Mouse (Mus musculus) thymus, adult 2 months (tissue): ENCODE measurements at regions not wholly inside any gene's neighbourhood (a gene's known extent, or its start where the extent isn't known, plus 50 kb on each side); places are given as distances from the start of the nearest gene placed in this dataset.

ENCODE experiments used
- DNase-seq: peaks from one replicate; pipeline ENCODE4 v3.0.0; 2021
- H3K27ac ChIP-seq: fragments of 200-500 bp; 2 replicates; pipeline ENCODE4 v1.5.1; 2012; ENCODE audit warnings: low read length, control low read depth; ENCODE audit not compliant: control insufficient read depth, insufficient read depth
- H3K27me3 ChIP-seq: fragments of 200-500 bp; 2 replicates; pipeline ENCODE4 v1.6.1; 2012; ENCODE audit warnings: mild to moderate bottlenecking, low read length, moderate library complexity, mixed read lengths; ENCODE audit not compliant: control insufficient read depth, insufficient read depth
- H3K36me3 ChIP-seq: fragments of 200-500 bp; 2 replicates; pipeline ENCODE4 v1.6.1; 2012; ENCODE audit warnings: mild to moderate bottlenecking, low read length, moderate library complexity; ENCODE audit not compliant: control insufficient read depth, insufficient read depth
- H3K4me1 ChIP-seq: fragments of 200-500 bp; replicated peaks from 2 replicates; pipeline ENCODE4 v1.6.1; 2012; ENCODE audit warnings: low read length; ENCODE audit not compliant: control insufficient read depth, insufficient read depth
- H3K4me3 ChIP-seq: fragments of 200-500 bp; 2 replicates; pipeline ENCODE4 v1.5.1; 2012; ENCODE audit warnings: mild to moderate bottlenecking, low read length, control low read depth, moderate library complexity; ENCODE audit not compliant: control insufficient read depth, insufficient read depth
- CTCF ChIP-seq: fragments of 200-500 bp; IDR thresholded peaks from 2 replicates; pipeline ENCODE4 v1.5.1; 2012; ENCODE audit warnings: mild to moderate bottlenecking, control low read depth, low read length, moderate library complexity, borderline replicate concordance; ENCODE audit not compliant: control insufficient read depth, poor library complexity, insufficient read depth; ENCODE audit errors: extremely low read depth
- POLR2A ChIP-seq: fragments of 200-500 bp; IDR thresholded peaks from 2 replicates; pipeline ENCODE4 v1.6.1; 2012; ENCODE audit warnings: mild to moderate bottlenecking, low read length, control low read depth, moderate library complexity; ENCODE audit not compliant: control insufficient read depth, poor library complexity, insufficient read depth; ENCODE audit errors: extremely low read depth
- WGBS: fragments of 180-500 bp; shearing (Covaris S2); methylation state at CpG from one replicate; pipeline ENCODE4 v1.1.7; 2018; 5-methylcytosine and 5-hydroxymethylcytosine counted together

GRCm38 (mm10) chr5:75398820-75399219 is 175.9 kb upstream of the Kit start:
- no peaks in the 10 kb centered on the region for H3K27me3 ChIP-seq
- WGBS: 96% methylated on average over 5 of the region's 5 CpGs

DNA sequence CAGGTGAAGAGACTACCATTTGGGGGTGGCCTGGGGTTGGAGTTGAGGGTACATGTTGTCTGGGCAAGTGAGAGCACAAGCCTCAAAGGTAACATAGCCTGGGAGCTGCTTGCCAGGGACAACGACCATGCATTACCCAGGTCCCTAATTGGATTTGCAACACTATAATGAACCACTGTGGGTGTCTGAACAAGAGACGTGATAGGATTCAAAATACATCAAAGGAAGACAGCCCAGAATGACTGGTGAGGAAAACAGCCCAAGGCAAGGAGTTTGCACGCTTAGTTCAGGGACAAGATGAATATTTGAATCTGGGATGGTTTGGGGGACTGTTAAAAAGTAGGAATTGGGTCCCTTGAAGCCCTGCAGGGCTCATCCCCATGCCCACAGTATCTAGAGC is 173.0 kb upstream of the Kit start:
- no peak for TF ChIP-seq CTCF
- TF ChIP-seq POLR2A: no peak
- H3K36me3 ChIP-seq: no peaks in the 10 kb centered on the region
- H3K4me1 ChIP-seq: no peaks in the 10 kb centered on the region
- no peak for DNase-seq
- no peak overlapping the region for H3K4me3 ChIP-seq
- no peaks in the 10 kb centered on the region for H3K27me3 ChIP-seq
- no peak overlapping the region for H3K27ac ChIP-seq
- 94% methylated on average over 3 of the region's 3 CpGs for WGBS

More at GRCm38 (mm10) chr5:75398820-75399219, 175.9 kb upstream of the Kit start:
- DNase-seq: no peak
- Histone ChIP-seq H3K4me1 (no peaks in the 10 kb centered on the region), H3K4me3 (no peak overlapping the region), H3K36me3 (no peaks in the 10 kb centered on the region), H3K27ac (no peak overlapping the region)
- TF ChIP-seq POLR2A (no peak), CTCF (no peak)

- no peak overlapping the region for H3K27ac ChIP-seq
- no peaks in the 10 kb centered on the region for H3K27me3 ChIP-seq
- no peaks in the 10 kb centered on the region for H3K36me3 ChIP-seq
- no peaks in the 10 kb centered on the region for H3K4me1 ChIP-seq
- no peak overlapping the region for H3K4me3 ChIP-seq
- WGBS: 76% methylated on average over 3 of the region's 3 CpGs
- no peak for DNase-seq
- TF ChIP-seq CTCF: no peak
- no peak for TF ChIP-seq POLR2A
Measured at GRCm38 (mm10) chr5:75402631-75403030, 172.1 kb upstream of the Kit start.

GRCm38 (mm10) chr5:75403531-75403930 is 171.2 kb upstream of the Kit start:
- no peak for DNase-seq
- TF ChIP-seq POLR2A: no peak
- 94% methylated on average over 5 of the region's 5 CpGs for WGBS
- Histone ChIP-seq H3K36me3 (no peaks in the 10 kb centered on the region), H3K27ac (no peak overlapping the region), H3K27me3 (no peaks in the 10 kb centered on the region), H3K4me1 (no peaks in the 10 kb centered on the region), H3K4me3 (no peak overlapping the region)

- no peak for DNase-seq
- no peak for TF ChIP-seq CTCF
- Histone ChIP-seq H3K36me3 (no peaks in the 10 kb centered on the region), H3K27ac (no peak overlapping the region), H3K27me3 (no peaks in the 10 kb centered on the region), H3K4me1 (no peaks in the 10 kb centered on the region), H3K4me3 (no peak overlapping the region)
- WGBS: 83% methylated on average over 9 of the region's 9 CpGs
Measured at GRCm38 (mm10) chr5:75404601-75405285, 170.0 kb upstream of the Kit start.

DNA sequence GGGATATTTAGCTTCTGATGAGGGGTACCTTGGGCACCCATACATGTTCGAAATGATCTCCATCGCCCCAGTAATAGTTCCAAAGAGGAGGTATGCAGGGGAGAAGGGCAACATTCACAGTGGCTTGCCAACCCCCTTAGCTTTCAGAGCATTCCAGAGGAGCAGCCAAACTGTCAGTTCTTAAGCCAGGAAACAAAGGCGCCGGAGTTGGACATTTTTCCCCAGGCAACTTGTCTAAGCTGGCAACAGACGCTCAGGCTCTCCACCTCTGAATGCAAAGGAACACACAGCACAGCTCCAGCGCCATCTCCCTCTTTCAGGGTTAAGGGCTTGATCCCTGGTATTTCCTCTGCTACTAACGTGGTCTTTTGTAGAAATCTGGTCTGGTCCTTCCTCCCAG is 169.2 kb upstream of the Kit start:
- WGBS: 93% methylated on average over 7 of the region's 7 CpGs
- H3K36me3 ChIP-seq: no peaks in the 10 kb centered on the region
- H3K27me3 ChIP-seq: no peaks in the 10 kb centered on the region
- TF ChIP-seq POLR2A (no peak), CTCF (no peak)
- no peak overlapping the region for H3K27ac ChIP-seq
- no peak for DNase-seq
- H3K4me3 ChIP-seq: no peak overlapping the region
- no peaks in the 10 kb centered on the region for H3K4me1 ChIP-seq

- Histone ChIP-seq H3K4me1 (no peaks in the 10 kb centered on the region), H3K4me3 (no peak overlapping the region), H3K36me3 (no peaks in the 10 kb centered on the region), H3K27ac (no peak overlapping the region), H3K27me3 (no peaks in the 10 kb centered on the region)
- 95% methylated on average over 10 of the region's 10 CpGs for WGBS
- DNase-seq: no peak
- TF ChIP-seq POLR2A (no peak), CTCF (no peak)
Measured at GRCm38 (mm10) chr5:75407686-75408085, 167.0 kb upstream of the Kit start.
